Comparison of ENCODE assay signal across 9 mouse cellular contexts in genomic region chrX:37074262-37074892, GRCm38 (mm10). TPM values are rescaled to one million over a fixed set of nuclear protein-coding genes. Genes with fewer than 3 reads are reported as not detected.
DNase-seq lines count a peak whose midpoint lies in the region; ATAC-seq lines count a peak whose summit lies in the region.
"Had no signal": no experiment of that assay in that cellular context is flagged by ENCODE, and none has a peak within 500 bp of the region (broad histone marks: within the 10 kb centered on the region; RNA-seq: fewer than 3 reads in every experiment).

No protein-coding gene starts in this region.

- H3K4me1 ChIP-seq in heart, embryonic 10.5 days = no peaks in the 10 kb centered on the region

- H3K27me3 ChIP-seq in heart, embryonic 10.5 days (ENCODE audit: insufficient read depth, poor library complexity, severe bottlenecking) = no peaks in the 10 kb centered on the region

- no peak overlapping the region for H3K4me3 ChIP-seq in heart, embryonic 10.5 days

- H3K36me3 ChIP-seq in heart, embryonic 10.5 days = no peaks in the 10 kb centered on the region

- H3K9me3 ChIP-seq in heart, embryonic 10.5 days = no peaks in the 10 kb centered on the region

- ATAC-seq in activated CD4-positive, CD25-positive, alpha-beta regulatory T cell, adult 4 months = peak; percentile 57
- ATAC-seq in megakaryocyte progenitor cell, adult 5-6 weeks (replicated peaks; ENCODE audit: poor library complexity) = peak; percentile 85

- 40% methylated on average over 9 of the region's 9 CpGs for WGBS in heart, embryonic 10.5 days

- intact Hi-C loops in heart, postnatal 14 days (cut with DNase I) = loop anchor here (10.0 kb wide), 1 partner anchor 310 kb away; no protein-coding TSS in a partner anchor

- DNase-seq in heart, adult 18-20 months = peak; percentile 11 to 79
- DNase-seq in heart, embryonic 10.5 days (ENCODE audit: low spot score) = no peak
- DNase-seq in cerebellum, postnatal 4 days (ENCODE audit: low spot score in 2 of 2) = peak; percentile 22 to 68
- peak; percentile 44 to 72 for DNase-seq in heart, postnatal 14 days
- DNase-seq in layer of hippocampus, postnatal 10 days (ENCODE audit: low spot score in 2 of 2) = peak; percentile 66 to 77
- peak; percentile 74 for DNase-seq in right cerebral cortex, postnatal 4 days

- no peak overlapping the region for H3K27ac ChIP-seq in heart, embryonic 10.5 days

RNA-seq across cellular contexts. Expression of gene Rpl39, which starts 10.8 kb away (rescaled TPM):
- total RNA-seq in heart, adult 18-20 months (2021) = 100 to 1,000 TPM; 299 to 335 TPM
- polyA plus RNA-seq in heart, embryonic 10.5 days (2016; fragmentation: Nextera tagmentation; extraction: Ambion mirVana) = 364 and 381 TPM in 2 replicates
- 1,000 to 10,000 TPM in 1 of 2 experiments, 100 to 1,000 TPM in 1; 652 to 1,206 TPM for polyA plus RNA-seq in activated CD4-positive, CD25-positive, alpha-beta regulatory T cell, adult 4 months (2017; shearing (Covaris generic))
- total RNA-seq in heart, postnatal 14 days (2021) = 100 to 1,000 TPM; 332 to 382 TPM
- total RNA-seq in layer of hippocampus, postnatal 10 days (2021) = 100 to 1,000 TPM; 418 to 424 TPM
- total RNA-seq in megakaryocyte progenitor cell, adult 5-6 weeks (2015) = 1,695 and 1,778 TPM in 2 replicates
- total RNA-seq in megakaryocyte progenitor cell, adult 5-6 weeks (2017) = 4,041 and 4,700 TPM in 2 replicates

RNA-seq across cellular contexts. Expression of gene Sowahd, which starts 25.7 kb away (rescaled TPM):
- total RNA-seq in heart, adult 18-20 months (2021) = not detected
- polyA plus RNA-seq in heart, embryonic 10.5 days (2016; fragmentation: Nextera tagmentation; extraction: Ambion mirVana) = 1.8 and 2.3 TPM in 2 replicates
- not detected for polyA plus RNA-seq in activated CD4-positive, CD25-positive, alpha-beta regulatory T cell, adult 4 months (2017; shearing (Covaris generic))
- not detected for total RNA-seq in heart, postnatal 14 days (2021)
- not detected for total RNA-seq in layer of hippocampus, postnatal 10 days (2021)
- 0.12 and 0.25 TPM in 2 replicates for total RNA-seq in megakaryocyte progenitor cell, adult 5-6 weeks (2015)
- 1.00 and 3.4 TPM in 2 replicates for total RNA-seq in megakaryocyte progenitor cell, adult 5-6 weeks (2017)
- total RNA-seq: layer of hippocampus, adult 8-10 months had no signal

RNA-seq across cellular contexts. Expression of gene Upf3b, which starts 35.7 kb away (rescaled TPM):
- total RNA-seq in heart, adult 18-20 months (2021) = 1 to 10 TPM; 6.6 to 9.8 TPM
- 11.2 and 15.3 TPM in 2 replicates for polyA plus RNA-seq in heart, embryonic 10.5 days (2016; fragmentation: Nextera tagmentation; extraction: Ambion mirVana)
- polyA plus RNA-seq in activated CD4-positive, CD25-positive, alpha-beta regulatory T cell, adult 4 months (2017; shearing (Covaris generic)) = 10 to 100 TPM; 33.8 to 46.6 TPM
- 10 to 100 TPM in 1 of 2 experiments, 1 to 10 TPM in 1; 6.7 to 10.2 TPM for total RNA-seq in heart, postnatal 14 days (2021)
- total RNA-seq in layer of hippocampus, postnatal 10 days (2021) = 10 to 100 TPM; 20.7 to 21.6 TPM
- total RNA-seq in megakaryocyte progenitor cell, adult 5-6 weeks (2015) = 55.0 and 70.9 TPM in 2 replicates
- total RNA-seq in megakaryocyte progenitor cell, adult 5-6 weeks (2017) = 57.4 and 71.0 TPM in 2 replicates

RNA-seq across cellular contexts. Expression of gene Nkap, which starts 52.2 kb away (rescaled TPM):
- 10 to 100 TPM in 1 of 2 experiments, 1 to 10 TPM in 1; 9.8 to 11.6 TPM for total RNA-seq in heart, adult 18-20 months (2021)
- 12.8 and 13.6 TPM in 2 replicates for polyA plus RNA-seq in heart, embryonic 10.5 days (2016; fragmentation: Nextera tagmentation; extraction: Ambion mirVana)
- polyA plus RNA-seq in activated CD4-positive, CD25-positive, alpha-beta regulatory T cell, adult 4 months (2017; shearing (Covaris generic)) = 10 to 100 TPM; 19.3 to 27.4 TPM
- 10 to 100 TPM in 1 of 2 experiments, 1 to 10 TPM in 1; 9.3 to 11.2 TPM for total RNA-seq in heart, postnatal 14 days (2021)
- 10 to 100 TPM; 18.1 to 22.9 TPM for total RNA-seq in layer of hippocampus, postnatal 10 days (2021)
- total RNA-seq in megakaryocyte progenitor cell, adult 5-6 weeks (2015) = 20.9 and 22.5 TPM in 2 replicates
- total RNA-seq in megakaryocyte progenitor cell, adult 5-6 weeks (2017) = 29.1 and 34.3 TPM in 2 replicates
